In genomic region chr9:28776517-28777503, GRCm38 (mm10) we compare ENCODE assay signal across 20 mouse cellular contexts.
DNase-seq lines count a peak whose midpoint lies in the region; ATAC-seq lines count a peak whose summit lies in the region.
"Had no signal": no experiment of that assay in that cellular context is flagged by ENCODE, and none has a peak within 500 bp of the region (broad histone marks: within the 10 kb centered on the region; RNA-seq: fewer than 3 reads in every experiment).

No protein-coding gene starts in this region.

- H3K4me2 ChIP-seq in limb, embryonic 11.5 days (ENCODE audit: low read depth, severe bottlenecking) = no peak overlapping the region
- H3K4me2 ChIP-seq: embryonic facial prominence, embryonic 15.5 days; midbrain, embryonic 15.5 days; neural tube, embryonic 15.5 days had no signal

- H3K36me3 ChIP-seq in limb, embryonic 11.5 days (ENCODE audit: control insufficient read depth, insufficient read depth, low read length) = no peaks in the 10 kb centered on the region
- H3K36me3 ChIP-seq in limb, embryonic 10.5 days = no peaks in the 10 kb centered on the region
- H3K36me3 ChIP-seq in forebrain, embryonic 10.5 days (replicated peaks) = no peaks in the 10 kb centered on the region
- H3K36me3 ChIP-seq: embryonic facial prominence, embryonic 15.5 days; hindbrain, embryonic 10.5 days; midbrain, embryonic 15.5 days; neural tube, embryonic 15.5 days had no signal

- peak; percentile 35 for DNase-seq in cerebellum, adult 11 months
- DNase-seq in cerebellum, postnatal 4 days (ENCODE audit: low spot score in 2 of 2) = no peak
- peak; percentile 34 for DNase-seq in limb, embryonic 11.5 days (ENCODE audit: low spot score)
- no peak for DNase-seq in limb, embryonic 10.5 days (ENCODE audit: low spot score)
- peak; percentile 38 for DNase-seq in forelimb bud, embryonic 11.5 days (ENCODE audit: low read depth, low spot score)
- no peak for DNase-seq in embryo, embryonic 9.5 days (ENCODE audit: extremely low spot score)
- no peak for DNase-seq in forebrain, embryonic 10.5 days (ENCODE audit: extremely low spot score, low spot score)
- DNase-seq in natural killer cell, adult 2 months (ENCODE audit: low spot score in 2 of 2) = no peak
- DNase-seq: adrenal gland, adult 8-10 months; gastrocnemius, postnatal 10 days; liver; thymus, postnatal 4 days had no signal

- no peak overlapping the region for H3K27ac ChIP-seq in limb, embryonic 11.5 days (replicated peaks; ENCODE audit: low read depth, low read length)
- no peak overlapping the region for H3K27ac ChIP-seq in limb, embryonic 10.5 days
- no peak overlapping the region for H3K27ac ChIP-seq in forebrain, embryonic 10.5 days
- H3K27ac ChIP-seq: embryonic facial prominence, embryonic 15.5 days; hindbrain, embryonic 10.5 days; hindbrain, postnatal 0 days; midbrain, embryonic 15.5 days; neural tube, embryonic 15.5 days had no signal

- H3K4me3 ChIP-seq in limb, embryonic 11.5 days (ENCODE audit: low read depth, low read length) = no peak overlapping the region
- no peak overlapping the region for H3K4me3 ChIP-seq in limb, embryonic 10.5 days
- no peak overlapping the region for H3K4me3 ChIP-seq in forebrain, embryonic 10.5 days
- H3K4me3 ChIP-seq: embryonic facial prominence, embryonic 15.5 days; hindbrain, embryonic 10.5 days; megakaryocyte, embryonic 14.5 days; midbrain, embryonic 15.5 days; myocyte; neural tube, embryonic 15.5 days had no signal

- H3K4me1 ChIP-seq in limb, embryonic 11.5 days (ENCODE audit: control insufficient read depth, insufficient read depth, low read length) = 0 out of 2 replicates have a peak, but pooled peaks cover 3% of the 10 kb centered on the region
- H3K4me1 ChIP-seq in limb, embryonic 10.5 days = peaks cover 28% of the 10 kb centered on the region
- H3K4me1 ChIP-seq in forebrain, embryonic 10.5 days = peaks cover 30% of the 10 kb centered on the region
- H3K4me1 ChIP-seq: embryonic facial prominence, embryonic 15.5 days; megakaryocyte, embryonic 14.5 days had no signal

- 54% methylated on average over 10 of the region's 10 CpGs for WGBS in limb, embryonic 11.5 days
- 69% methylated on average over 10 of the region's 10 CpGs for WGBS in limb, embryonic 10.5 days
- WGBS in forebrain, embryonic 10.5 days = 81% methylated on average over 10 of the region's 10 CpGs

- no peaks in the 10 kb centered on the region for H3K27me3 ChIP-seq in limb, embryonic 11.5 days (ENCODE audit: control insufficient read depth, insufficient read depth, low read length)
- H3K27me3 ChIP-seq in limb, embryonic 10.5 days (ENCODE audit: low read depth, poor library complexity, severe bottlenecking) = no peaks in the 10 kb centered on the region
- no peaks in the 10 kb centered on the region for H3K27me3 ChIP-seq in forebrain, embryonic 10.5 days (ENCODE audit: poor library complexity, severe bottlenecking)
- H3K27me3 ChIP-seq: embryonic facial prominence, embryonic 15.5 days; megakaryocyte, embryonic 14.5 days; midbrain, embryonic 15.5 days; neural tube, embryonic 15.5 days had no signal

- no peak for ATAC-seq in limb, embryonic 11.5 days (ENCODE audit: insufficient number of reproducible peaks, low FRiP score, low TSS enrichment, low read depth)
- ATAC-seq: hindbrain, postnatal 0 days; lung, postnatal 0 days; midbrain, embryonic 15.5 days had no signal

- no peak overlapping the region for H3K9ac ChIP-seq in limb, embryonic 11.5 days (ENCODE audit: low read length)
- H3K9ac ChIP-seq: embryonic facial prominence, embryonic 15.5 days; midbrain, embryonic 15.5 days; neural tube, embryonic 15.5 days had no signal

- H3K9me3 ChIP-seq in limb, embryonic 11.5 days (ENCODE audit: control insufficient read depth, low read length) = no peaks in the 10 kb centered on the region
- no peaks in the 10 kb centered on the region for H3K9me3 ChIP-seq in limb, embryonic 10.5 days (replicated peaks)
- H3K9me3 ChIP-seq in forebrain, embryonic 10.5 days = peaks cover 10% of the 10 kb centered on the region; the same call in 1 of the 2 replicates
- H3K9me3 ChIP-seq: embryonic facial prominence, embryonic 15.5 days; hindbrain, embryonic 10.5 days; midbrain, embryonic 15.5 days; neural tube, embryonic 15.5 days had no signal

Comparison
In these comparisons a context has a peak if more than half of its experiments do, and no peak if none do; other contexts are left out.
1. DNase-seq: peak in cerebellum, adult 11 months (single experiment), limb, embryonic 11.5 days (single experiment) and forelimb bud, embryonic 11.5 days (single experiment); none in cerebellum, postnatal 4 days (0 of 2), limb, embryonic 10.5 days (single experiment), embryo, embryonic 9.5 days (single experiment), forebrain, embryonic 10.5 days (single experiment) and natural killer cell, adult 2 months (0 of 2).